Mouse (Mus musculus): ENCODE data around the gene Gm20498. TPM values are rescaled to one million over a fixed set of nuclear protein-coding genes. Genes with fewer than 3 reads are reported as not detected.
A peak's percentile ranks its signal among the peaks of the same experiment; 100 is the strongest.

Gene Gm20498
- total RNA-seq, 2 experiments from 2014 or later, result 44.2 to 53.3 TPM

GRCm38 (mm10) chr12:81332875-81333421, 199.8 kb downstream of the Gm20498 start, which contains the start of gene Slc8a3:
Gene Slc8a3 (minus strand): TSS chr12:81333180.
- peak; percentile 2 to 5 for DNase-seq

- DNase-seq, result peak in 1 of 2 experiments; percentile 4
Observed at GRCm38 (mm10) chr12:81331937-81332874, 200.5 kb downstream of the Gm20498 start.

GRCm38 (mm10) chr12:81331046-81331638, 201.6 kb downstream of the Gm20498 start:
- no peak for DNase-seq

DNA sequence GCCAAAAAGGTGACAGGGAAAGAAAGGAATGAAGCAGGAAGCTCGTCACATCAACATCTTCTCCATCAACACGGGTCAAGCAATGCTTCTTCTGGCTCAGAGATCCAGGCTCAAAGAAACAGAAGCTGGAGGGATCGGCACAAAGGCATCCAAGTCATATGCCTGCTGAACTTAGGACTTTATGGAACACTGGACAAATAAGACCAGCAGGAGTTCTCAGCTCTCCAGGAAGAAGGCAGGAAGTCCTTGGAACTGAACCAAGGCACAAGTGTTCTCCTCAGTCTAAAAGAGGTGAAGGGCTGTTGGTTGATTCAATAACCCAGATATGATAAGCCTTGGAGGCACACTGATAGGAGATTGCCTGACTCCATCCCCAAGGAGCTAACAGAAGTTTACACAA, 207.7 kb downstream of the Gm20498 start:
- no peak for DNase-seq

DNA sequence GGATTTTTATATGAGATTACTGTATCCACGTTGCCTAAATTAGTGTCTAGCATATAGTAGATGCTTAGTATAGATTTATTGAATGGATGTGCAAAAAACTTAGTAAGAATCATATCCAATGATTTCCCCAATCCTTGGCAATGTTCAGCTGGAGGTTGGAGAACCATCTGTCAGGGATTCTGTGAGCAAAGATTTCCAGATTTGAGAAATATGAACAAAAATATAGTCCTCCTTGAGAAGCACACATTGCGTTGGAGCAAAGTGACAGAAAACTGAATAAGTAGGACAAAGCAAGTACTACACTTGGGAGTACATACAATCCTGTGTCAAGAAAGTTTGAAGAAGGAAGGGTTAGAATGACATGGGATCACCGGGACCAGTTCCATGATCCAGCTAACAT, 208.6 kb downstream of the Gm20498 start:
- no peak for DNase-seq

GRCm38 (mm10) chr12:81321021-81321420, 211.7 kb downstream of the Gm20498 start:
- DNase-seq, result no peak

DNA sequence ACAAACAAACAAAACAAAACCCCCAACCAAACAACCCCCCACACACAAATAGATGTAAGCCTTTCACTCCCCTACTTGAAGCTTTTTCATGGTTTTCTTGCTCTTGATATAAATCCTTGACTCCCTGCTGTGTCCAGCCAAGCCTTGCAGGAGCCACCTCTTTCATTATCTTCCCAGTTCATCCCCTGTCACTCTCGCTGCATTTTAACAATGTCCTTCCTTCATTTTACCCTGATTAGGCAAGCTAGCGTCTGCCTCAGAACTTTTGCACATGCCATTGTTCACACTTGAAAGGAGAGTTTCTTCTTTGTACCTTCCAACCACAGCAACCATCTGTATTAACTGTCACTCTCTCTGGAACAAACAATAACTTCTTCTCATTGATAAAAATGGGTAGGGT, 214.9 kb downstream of the Gm20498 start:
- DNase-seq, result no peak

- no peak for DNase-seq
Observed at GRCm38 (mm10) chr12:81315953-81316352, 216.8 kb downstream of the Gm20498 start.

Other genes with a start within 250 kb of the Gm20498 start
- under 1 TPM; 0.17 to 0.21 TPM for gene Slc8a3, start 199.7 kb downstream of the Gm20498 start, total RNA-seq (2021)
- under 1 TPM; 0.20 to 0.49 TPM for gene Gm4787, start 153.4 kb downstream of the Gm20498 start, total RNA-seq (2021)
- under 1 TPM; 0.32 to 0.69 TPM for gene Adam4, start 111.0 kb downstream of the Gm20498 start, total RNA-seq (2021)
- 10 to 100 TPM; 66.9 to 72.3 TPM for gene Cox16, start 47.8 kb downstream of the Gm20498 start, total RNA-seq (2021)
- gene Synj2bp, start within 50 bp of the Gm20498 start, total RNA-seq (2021), result 10 to 100 TPM; 41.2 to 41.6 TPM
- gene Adam21, start 35.6 kb upstream of the Gm20498 start, total RNA-seq (2021), result not detected
- 10 to 100 TPM; 12.2 to 16.2 TPM for gene Med6, start 62.1 kb upstream of the Gm20498 start, total RNA-seq (2021)
- gene Ttc9, start 98.3 kb upstream of the Gm20498 start, total RNA-seq (2021), result 1 to 10 TPM; 2.3 to 2.5 TPM
- gene Map3k9, start 248.3 kb upstream of the Gm20498 start, total RNA-seq (2021), result under 1 TPM; 0.05 to 0.28 TPM

All from heart, adult 18-20 months (tissue).